Mouse (Mus musculus): Measurements from ENCODE around the gene Wwc1. TPM values are rescaled to one million over a fixed set of nuclear protein-coding genes. Genes with fewer than 3 reads are reported as not detected.
A peak's percentile ranks its signal among the peaks of the same experiment; 100 is the strongest.
"Not testable (repeated sequence)": the region's sequence is repeated elsewhere in the genome, so short reads cannot be mapped to it uniquely, and the experiment has no call there.

Gene Wwc1
- polyA plus RNA-seq, 1 experiment from 2014 or later, result 1.2 TPM

- WGBS, result 82% methylated on average over 12 of the region's 12 CpGs
Observed at GRCm38 (mm10) chr11:35816316-35816715, 164.0 kb downstream of the Wwc1 start.

GRCm38 (mm10) chr11:35811458-35811857 lies 168.9 kb downstream of the Wwc1 start:
- Histone ChIP-seq H3K4me3 (no peak overlapping the region), H3K27ac (no peak overlapping the region), H3K36me3 (peaks cover 87% of the 10 kb centered on the region), H3K4me1 (replicated peaks) (no peaks in the 10 kb centered on the region), H3K9ac (no peak overlapping the region), H3K9me3 (replicated peaks) (no peaks in the 10 kb centered on the region), H3K27me3 (no peaks in the 10 kb centered on the region), H3K4me2 (no peak overlapping the region)
- no peak for ATAC-seq (replicated peaks; ENCODE audit: insufficient number of reproducible peaks, insufficient read depth, low FRiP score, low read depth)
- 85% methylated on average over 10 of the region's 10 CpGs for WGBS

More at GRCm38 (mm10) chr11:35816316-35816715, 164.0 kb downstream of the Wwc1 start:
- H3K4me2 ChIP-seq, result no peak overlapping the region
- H3K27ac ChIP-seq, result no peak overlapping the region
- no peak overlapping the region for H3K4me3 ChIP-seq
- no peaks in the 10 kb centered on the region for H3K9me3 ChIP-seq (replicated peaks)
- no peak for ATAC-seq (replicated peaks; ENCODE audit: insufficient number of reproducible peaks, insufficient read depth, low FRiP score, low read depth)
- peaks cover 88% of the 10 kb centered on the region for H3K36me3 ChIP-seq
- H3K27me3 ChIP-seq, result no peaks in the 10 kb centered on the region
- no peaks in the 10 kb centered on the region for H3K4me1 ChIP-seq (replicated peaks)
- no peak overlapping the region for H3K9ac ChIP-seq

GRCm38 (mm10) chr11:35801332-35801731 lies 179.0 kb downstream of the Wwc1 start:
- no peak overlapping the region for H3K27ac ChIP-seq
- 79% methylated on average over 5 of the region's 5 CpGs for WGBS
- H3K36me3 ChIP-seq, result no peaks in the 10 kb centered on the region
- no peaks in the 10 kb centered on the region for H3K9me3 ChIP-seq (replicated peaks)
- H3K4me2 ChIP-seq, result no peak overlapping the region
- peaks cover 39% of the 10 kb centered on the region for H3K27me3 ChIP-seq
- H3K9ac ChIP-seq, result no peak overlapping the region
- H3K4me3 ChIP-seq, result no peak overlapping the region
- ATAC-seq (replicated peaks; ENCODE audit: insufficient number of reproducible peaks, insufficient read depth, low FRiP score, low read depth), result no peak
- peaks cover 11% of the 10 kb centered on the region for H3K4me1 ChIP-seq (replicated peaks)

- Histone ChIP-seq H3K9ac (no peak within 1 kb of the TSS), H3K36me3 (no peaks in the 10 kb centered on the region), H3K4me2 (peak within 1 kb of the TSS; percentile 58), H3K9me3 (replicated peaks) (no peaks in the 10 kb centered on the region), H3K4me1 (replicated peaks) (peaks cover 11% of the 10 kb centered on the region), H3K4me3 (peak within 1 kb of the TSS; percentile 32), H3K27ac (no peak within 1 kb of the TSS), H3K27me3 (peaks cover 56% of the 10 kb centered on the region)
- 19% methylated on average over 11 of the region's 11 CpGs for WGBS
- no peak for ATAC-seq (replicated peaks; ENCODE audit: insufficient number of reproducible peaks, insufficient read depth, low FRiP score, low read depth)
Observed at GRCm38 (mm10) chr11:35798874-35799273, 181.5 kb downstream of the Wwc1 start, which contains the start of gene Fbll1. Fbll1 (minus strand) TSS chr11:35798884.

- H3K4me3 ChIP-seq, result peak overlapping the region; percentile 32
- H3K27ac ChIP-seq, result no peak overlapping the region
- peaks cover 56% of the 10 kb centered on the region for H3K27me3 ChIP-seq
- H3K9me3 ChIP-seq (replicated peaks), result no peaks in the 10 kb centered on the region
- peaks cover 11% of the 10 kb centered on the region for H3K4me1 ChIP-seq (replicated peaks)
- no peaks in the 10 kb centered on the region for H3K36me3 ChIP-seq
- 6% methylated on average over 23 of the region's 23 CpGs for WGBS
- H3K9ac ChIP-seq, result no peak overlapping the region
- peak overlapping the region; percentile 58 for H3K4me2 ChIP-seq
- no peak for ATAC-seq (replicated peaks; ENCODE audit: insufficient number of reproducible peaks, insufficient read depth, low FRiP score, low read depth)
Observed at GRCm38 (mm10) chr11:35798495-35798820, 181.9 kb downstream of the Wwc1 start.

DNA sequence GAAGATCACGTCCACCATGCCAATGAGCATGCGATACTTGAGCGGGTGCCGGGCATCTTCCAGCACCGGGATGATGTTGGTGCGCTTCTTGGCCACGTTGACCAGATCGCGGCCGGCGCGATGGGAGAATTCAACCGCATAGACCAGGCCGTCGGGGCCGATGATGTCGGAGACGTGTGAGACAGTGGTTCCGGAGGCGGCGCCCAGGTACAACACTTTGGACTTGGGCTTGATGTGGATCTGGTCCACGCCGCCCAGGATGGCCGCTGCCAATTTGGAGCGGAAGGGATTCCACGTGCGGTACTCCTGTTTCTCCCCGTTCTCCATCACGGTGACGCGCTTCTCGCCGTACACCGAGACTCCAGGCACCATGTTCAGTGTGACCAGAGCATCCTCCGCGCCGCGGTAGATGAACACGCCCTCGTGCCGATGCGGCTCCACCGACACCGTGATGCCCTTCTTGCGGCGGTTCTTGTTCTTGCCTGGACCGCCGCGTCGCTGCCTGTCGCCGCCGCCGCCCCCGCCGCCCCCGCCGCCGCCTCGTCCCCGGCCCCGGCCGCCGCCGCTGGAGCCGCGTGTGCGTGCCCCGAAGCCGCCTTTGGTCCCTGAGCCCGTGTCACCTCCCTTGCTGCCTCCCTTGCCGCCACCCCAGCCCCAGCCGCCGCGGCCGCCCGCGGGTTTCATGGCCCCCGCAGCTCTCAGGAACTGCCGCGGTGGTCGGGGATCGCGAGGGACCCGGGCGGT lies 182.4 kb downstream of the Wwc1 start:
- Histone ChIP-seq H3K9me3 (replicated peaks) (no peaks in the 10 kb centered on the region), H3K27ac (no peak overlapping the region), H3K36me3 (no peaks in the 10 kb centered on the region), H3K4me1 (replicated peaks) (peaks cover 11% of the 10 kb centered on the region), H3K4me2 (peak overlapping the region; percentile 58), H3K9ac (no peak overlapping the region), H3K27me3 (peaks cover 56% of the 10 kb centered on the region), H3K4me3 (peak overlapping the region; percentile 32)
- no peak for ATAC-seq (replicated peaks; ENCODE audit: insufficient number of reproducible peaks, insufficient read depth, low FRiP score, low read depth)
- 5% methylated on average over 85 of the region's 86 CpGs for WGBS

- not testable (repeated sequence) for H3K4me1 ChIP-seq (replicated peaks); H3K9ac ChIP-seq; H3K27ac ChIP-seq; H3K4me2 ChIP-seq; ATAC-seq (replicated peaks; ENCODE audit: insufficient number of reproducible peaks, insufficient read depth, low FRiP score, low read depth); H3K9me3 ChIP-seq (replicated peaks); H3K4me3 ChIP-seq
- H3K27me3 ChIP-seq, result peaks cover 31% of the 10 kb centered on the region
- H3K36me3 ChIP-seq, result peaks cover 21% of the 10 kb centered on the region; the same call in 1 of the 2 replicates
- 76% methylated on average over 5 of the region's 5 CpGs for WGBS
Observed at GRCm38 (mm10) chr11:35792800-35793199, 187.5 kb downstream of the Wwc1 start.

DNA sequence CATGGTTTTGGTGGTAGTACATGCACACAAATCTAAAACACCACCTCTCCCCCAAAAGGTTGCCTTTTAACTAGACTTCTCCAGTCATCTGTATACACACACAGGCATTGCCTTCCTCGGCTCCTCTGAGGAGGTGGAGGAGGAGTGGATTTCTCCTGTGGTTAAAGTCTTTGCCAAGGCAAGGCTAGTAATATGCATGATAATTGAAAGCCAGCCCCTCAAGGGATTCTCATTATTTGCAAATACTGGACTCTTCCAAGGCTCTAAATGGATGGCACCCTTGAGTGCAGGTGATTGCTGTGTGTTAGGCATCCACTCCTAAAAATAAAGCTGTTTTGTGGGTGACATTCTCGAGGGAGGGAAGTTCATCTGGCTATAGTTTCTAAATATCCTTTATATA lies 191.9 kb downstream of the Wwc1 start:
- H3K9me3 ChIP-seq (replicated peaks), result no peaks in the 10 kb centered on the region
- no peak overlapping the region for H3K9ac ChIP-seq
- H3K4me2 ChIP-seq, result no peak overlapping the region
- H3K36me3 ChIP-seq, result peaks cover 52% of the 10 kb centered on the region
- no peaks in the 10 kb centered on the region for H3K4me1 ChIP-seq (replicated peaks)
- no peak overlapping the region for H3K27ac ChIP-seq
- H3K4me3 ChIP-seq, result no peak overlapping the region
- H3K27me3 ChIP-seq, result no peaks in the 10 kb centered on the region
- no peak for ATAC-seq (replicated peaks; ENCODE audit: insufficient number of reproducible peaks, insufficient read depth, low FRiP score, low read depth)
- WGBS, result 75% methylated on average over 2 of the region's 2 CpGs

Other genes starting within 250 kb of the Wwc1 start
- 8.3 and 9.3 TPM in 2 replicates for gene Pank3, start 211.0 kb downstream of the Wwc1 start, polyA plus RNA-seq (2015; fragmentation: Nextera tagmentation; extraction: Ambion mirVana)
- gene Fbll1, start 181.6 kb downstream of the Wwc1 start, polyA plus RNA-seq (2015; fragmentation: Nextera tagmentation; extraction: Ambion mirVana), result 0.18 TPM in 1 of 2 replicates, not detected in the other
- 53.4 and 60.2 TPM in 2 replicates for gene Rars, start 146.0 kb downstream of the Wwc1 start, polyA plus RNA-seq (2015; fragmentation: Nextera tagmentation; extraction: Ambion mirVana)